Mouse (Mus musculus) c-Kit-positive CD71-positive TER-119-positive erythroid progenitor cells, embryonic 14.5 days (primary cell): Measurements from ENCODE around the gene Sema5a.

Experiments used
- DNase-seq: peaks from one replicate; pipeline ENCODE4 v3.0.0-alpha.2; 2013; ENCODE audit warnings: low spot score

Gene Sema5a

DNA sequence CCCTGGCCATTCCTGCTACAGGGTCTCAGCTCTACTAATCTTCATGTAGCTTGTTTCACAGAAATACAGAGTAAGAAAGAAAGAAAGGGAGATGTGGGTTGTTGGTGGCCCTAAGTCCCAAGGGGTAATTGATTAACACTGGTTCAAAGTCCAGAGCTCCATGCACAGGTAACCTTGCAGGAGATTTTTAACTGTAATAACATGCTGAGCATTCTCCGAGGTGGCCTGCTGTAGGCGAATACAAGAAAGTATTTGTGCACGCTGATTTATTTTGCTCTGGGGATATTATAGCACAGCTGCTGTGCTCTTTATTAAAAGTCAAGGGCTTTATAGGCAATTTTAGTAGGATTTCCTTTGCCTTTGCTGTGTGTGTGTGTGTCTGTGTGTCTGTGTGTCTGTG, 393.3 kb downstream of the Sema5a start:
- DNase-seq: no peak

- no peak for DNase-seq
Measured at GRCm38 (mm10) chr15:32647061-32647687, 402.6 kb downstream of the Sema5a start.

- no peak for DNase-seq
Measured at GRCm38 (mm10) chr15:32654046-32654445, 409.4 kb downstream of the Sema5a start.

- no peak for DNase-seq
Measured at GRCm38 (mm10) chr15:32656017-32656416, 411.4 kb downstream of the Sema5a start.

- DNase-seq: no peak
Measured at GRCm38 (mm10) chr15:32676446-32676845, 431.8 kb downstream of the Sema5a start.

DNA sequence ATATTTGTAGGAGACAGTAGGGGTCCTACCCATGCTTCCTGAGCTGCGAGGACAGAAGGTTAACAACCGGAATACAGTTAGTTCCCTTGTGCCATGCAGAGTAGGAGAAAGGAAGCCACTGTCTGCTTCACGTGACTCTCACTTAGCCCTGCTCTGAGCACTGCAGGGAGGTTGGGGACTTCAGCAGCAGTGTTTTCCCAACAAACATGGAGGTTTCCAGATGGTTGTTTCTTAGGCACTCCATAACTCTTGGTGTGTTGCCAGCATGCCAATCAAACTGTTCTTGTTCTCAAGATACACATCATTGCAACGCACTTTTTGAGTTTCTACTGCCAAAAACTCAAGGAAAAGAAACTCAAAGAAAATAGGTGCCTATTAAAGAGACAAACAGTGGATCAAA, 440.5 kb downstream of the Sema5a start:
- DNase-seq: no peak

GRCm38 (mm10) chr15:32691021-32691420, 446.4 kb downstream of the Sema5a start:
- no peak for DNase-seq

DNA sequence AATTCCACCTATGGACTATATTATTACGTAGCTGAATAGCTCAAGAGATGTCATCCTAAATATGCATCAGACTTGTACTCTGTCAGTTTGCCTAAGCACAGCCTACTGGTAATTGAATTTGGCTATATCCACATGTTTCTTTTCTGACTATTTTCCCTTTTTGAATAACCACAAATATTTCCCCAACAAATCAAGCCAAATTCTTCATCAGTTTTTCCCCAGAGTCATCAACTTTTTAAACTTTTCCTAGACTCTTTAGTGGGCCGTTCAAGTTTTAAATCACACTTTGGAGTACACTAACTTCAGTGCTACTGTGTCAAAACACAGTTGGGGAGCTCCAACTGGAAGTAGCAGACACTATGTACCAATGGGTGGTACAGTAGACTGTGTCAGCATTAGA, 448.4 kb downstream of the Sema5a start:
- DNase-seq: no peak

DNA sequence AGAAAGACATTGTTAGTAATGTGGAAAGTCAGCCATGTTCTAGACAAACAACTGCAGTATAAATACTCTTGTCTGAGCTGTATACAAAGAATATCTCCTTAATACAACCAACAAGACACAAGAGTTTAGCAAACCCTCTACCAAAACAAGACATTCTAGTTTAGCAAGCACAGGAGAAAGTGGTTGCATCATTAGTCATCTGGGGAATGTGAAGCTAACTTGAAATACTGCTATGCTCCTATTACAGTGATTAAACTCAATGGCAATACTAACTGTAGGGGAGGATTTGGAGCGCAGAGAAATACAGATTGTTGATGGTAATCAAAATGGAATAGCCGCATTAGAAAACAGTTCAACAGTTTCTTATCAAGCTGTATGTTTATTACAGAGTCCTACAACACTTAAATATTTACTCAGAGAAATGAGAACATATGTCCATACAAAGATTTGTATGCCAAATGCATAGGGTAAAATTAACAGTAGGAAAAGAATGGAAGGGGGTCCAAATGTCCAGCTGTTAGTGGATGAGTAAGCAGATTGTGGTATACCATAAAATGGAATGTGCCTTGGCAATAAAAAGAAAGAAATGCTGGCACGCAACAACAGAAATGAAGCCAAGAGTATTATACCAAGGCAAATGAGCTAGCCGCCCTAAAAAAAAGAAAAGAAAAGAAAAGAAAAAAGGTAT, 472.8 kb downstream of the Sema5a start:
- DNase-seq: no peak

DNA sequence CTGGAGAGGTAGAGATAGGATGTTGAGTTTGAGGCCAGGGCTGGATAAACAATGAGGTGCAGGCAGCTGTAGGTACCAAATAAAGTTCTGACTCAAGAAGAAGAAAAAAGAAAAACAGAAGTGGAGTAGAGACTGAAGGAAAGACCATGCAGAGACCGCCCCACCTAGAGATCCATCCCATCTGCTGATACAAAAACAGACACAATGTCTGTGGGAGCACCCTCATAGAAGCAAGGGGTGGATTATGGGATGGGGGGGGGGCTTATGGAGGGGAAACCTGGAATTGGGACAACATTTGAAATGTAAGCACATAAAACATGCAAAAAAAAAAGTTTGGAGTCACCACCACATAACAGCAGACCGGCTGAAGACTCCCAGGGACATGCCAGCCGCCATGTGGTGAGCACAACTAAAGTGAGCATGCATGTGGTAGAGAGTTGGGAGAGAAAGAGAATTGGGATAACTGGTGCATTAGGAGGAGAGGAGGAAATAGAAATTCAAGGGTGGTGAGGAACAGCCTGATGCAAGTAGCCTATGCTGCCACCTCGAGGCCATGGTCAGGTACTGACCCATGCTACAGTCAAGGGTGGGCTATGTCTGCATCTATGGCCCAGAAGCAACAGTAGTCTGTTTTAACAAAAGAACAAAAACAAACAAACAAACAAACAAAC, 473.8 kb downstream of the Sema5a start:
- DNase-seq: no peak

DNA sequence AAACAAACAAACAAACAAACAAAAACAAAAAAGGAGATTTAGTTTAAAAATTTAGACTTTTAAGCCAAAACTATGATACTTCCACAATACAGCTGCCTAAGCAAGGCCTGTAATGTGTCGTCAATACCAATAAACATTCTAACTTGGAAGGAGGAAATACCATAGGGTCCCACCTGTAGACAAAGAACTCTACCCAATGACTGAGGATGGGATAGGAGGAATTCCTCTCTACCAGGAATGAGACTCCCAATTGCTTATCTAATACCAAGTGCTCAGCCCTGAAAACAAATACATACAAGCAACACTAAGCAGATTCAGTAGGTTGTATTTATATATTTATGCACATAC, 474.3 kb downstream of the Sema5a start:
- DNase-seq: no peak

DNA sequence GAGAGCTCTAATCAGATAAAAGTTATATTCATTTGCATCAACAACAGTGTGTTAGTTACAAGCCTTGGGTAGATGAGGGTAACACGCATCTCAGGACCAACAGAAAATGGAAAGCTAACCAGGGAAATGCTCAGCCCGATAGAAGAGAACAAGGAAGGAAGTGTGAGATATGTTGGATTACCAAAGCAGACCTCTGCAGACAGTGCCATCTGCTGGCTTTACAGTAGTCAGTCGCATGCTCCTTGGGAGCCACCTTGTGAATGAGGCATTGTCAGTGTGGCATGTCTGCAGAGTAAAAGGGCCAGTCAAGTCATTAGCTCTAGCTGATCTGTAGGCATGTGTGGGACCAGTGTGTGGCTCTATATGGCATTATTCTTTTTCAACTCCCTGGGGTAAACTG, 486.2 kb downstream of the Sema5a start:
- DNase-seq: no peak
